Mouse (Mus musculus): ENCODE results near the gene Pafah2. TPM values are rescaled to one million over a fixed set of nuclear protein-coding genes. Genes with fewer than 3 reads are reported as not detected.
A peak's percentile ranks its signal among the peaks of the same experiment; 100 is the strongest.

Gene Pafah2
- total RNA-seq, 2 experiments from 2014 or later = 11.3 to 12.9 TPM

GRCm38 (mm10) chr4:134445489-134445888 is 49.4 kb downstream of the Pafah2 start:
- intact Hi-C loops (cut with DNase I) = no loop called here
- DNase-seq (ENCODE audit: extremely low spot score in 1 of 2, low spot score in 2 of 2) = no peak

- no peak for DNase-seq (ENCODE audit: extremely low spot score in 1 of 2, low spot score in 2 of 2)
- intact Hi-C loops (cut with DNase I) = no loop called here
Measured at GRCm38 (mm10) chr4:134447966-134448365, 51.8 kb downstream of the Pafah2 start.

DNA sequence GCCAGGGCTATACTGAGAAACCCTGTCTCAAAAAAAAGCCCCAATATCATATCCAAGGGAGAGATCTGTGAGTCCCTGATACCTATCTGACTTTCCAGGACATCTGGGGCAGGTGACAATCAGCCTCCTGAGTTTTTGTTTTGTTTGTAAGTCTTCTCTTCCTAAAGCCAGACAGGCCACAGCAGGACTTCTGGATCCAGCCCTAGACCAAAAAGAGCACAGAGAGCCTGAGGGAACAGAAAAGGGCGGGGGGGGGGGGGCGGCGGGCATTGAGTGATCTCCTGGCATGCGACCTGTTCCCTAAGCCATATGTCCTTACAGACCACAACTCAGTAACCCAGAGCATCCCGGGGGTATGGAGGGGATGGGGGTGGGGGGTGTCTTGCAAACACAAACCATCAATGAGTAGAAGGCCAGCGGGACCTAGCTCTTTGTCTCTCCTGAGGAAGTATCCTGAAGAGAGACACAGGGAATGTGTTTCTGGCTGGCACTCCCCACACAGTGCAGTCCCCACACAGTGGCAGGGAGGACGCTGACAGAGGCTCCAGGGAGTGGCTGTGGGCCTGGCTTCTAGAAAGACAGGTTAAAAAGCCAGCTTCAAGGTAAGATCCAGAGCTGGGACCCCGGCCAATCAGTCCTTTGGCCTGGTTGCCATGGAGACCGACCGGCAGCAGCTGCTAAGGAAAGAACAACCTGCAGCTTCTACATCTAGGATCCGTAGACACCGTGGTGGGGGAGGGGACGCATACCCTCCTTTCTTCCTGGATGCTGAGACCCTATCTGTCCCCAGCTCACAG is 53.7 kb downstream of the Pafah2 start:
- peak in 1 of 2 experiments; percentile 68 for DNase-seq (ENCODE audit: extremely low spot score in 1 of 2, low spot score in 2 of 2)
- intact Hi-C loops (cut with DNase I) = no loop called here

DNA sequence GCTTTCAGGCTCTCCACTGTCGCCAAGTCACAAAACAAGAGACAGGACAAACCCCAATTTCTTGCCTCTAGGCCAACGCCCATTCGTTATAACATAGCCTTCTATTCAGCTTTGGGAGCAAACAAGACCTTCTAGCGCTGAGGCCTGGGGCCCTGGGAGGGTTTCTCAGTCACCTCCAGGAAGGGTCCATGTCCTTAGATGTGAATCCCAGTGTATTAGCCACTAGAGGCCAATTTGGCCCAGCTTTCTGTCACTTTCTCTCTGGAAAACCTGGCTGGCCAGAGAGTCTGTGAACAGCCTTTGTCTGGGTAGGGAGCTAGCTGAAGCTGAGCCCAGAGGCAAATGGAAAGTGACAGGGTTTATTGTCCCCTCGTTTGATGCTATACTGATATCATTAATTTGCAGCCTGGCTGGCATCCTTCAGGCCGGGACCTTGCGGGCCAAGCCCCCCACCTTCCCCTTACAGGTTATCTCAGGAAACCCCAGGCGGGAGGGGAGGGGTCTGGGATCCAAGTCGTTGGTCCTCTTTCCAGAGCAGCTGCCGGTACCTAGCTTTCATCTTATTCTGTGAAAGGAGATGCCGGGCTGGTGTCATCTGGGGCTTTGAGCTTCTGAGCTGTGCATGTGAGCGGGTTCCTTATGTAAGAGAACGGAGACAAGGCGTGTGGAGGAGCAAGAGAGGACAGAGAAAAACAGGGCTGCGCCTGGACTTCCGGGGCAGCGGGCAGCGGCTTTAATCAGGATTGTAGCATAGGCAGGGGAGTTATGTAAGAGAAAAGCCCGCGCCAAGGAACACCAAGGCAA is 54.5 kb downstream of the Pafah2 start:
- intact Hi-C loops (cut with DNase I) = no loop called here
- DNase-seq (ENCODE audit: extremely low spot score in 1 of 2, low spot score in 2 of 2) = peak in 1 of 2 experiments; percentile 54

GRCm38 (mm10) chr4:134451484-134451883 is 55.4 kb downstream of the Pafah2 start:
- DNase-seq (ENCODE audit: extremely low spot score in 1 of 2, low spot score in 2 of 2) = no peak

GRCm38 (mm10) chr4:134453619-134454400 is 57.7 kb downstream of the Pafah2 start:
- DNase-seq (ENCODE audit: extremely low spot score in 1 of 2, low spot score in 2 of 2) = peak in 1 of 2 experiments; percentile 67
- intact Hi-C loops (cut with DNase I) = no loop called here

More at GRCm38 (mm10) chr4:134451484-134451883, 55.4 kb downstream of the Pafah2 start:
- intact Hi-C loops (cut with DNase I) = no loop called here

DNA sequence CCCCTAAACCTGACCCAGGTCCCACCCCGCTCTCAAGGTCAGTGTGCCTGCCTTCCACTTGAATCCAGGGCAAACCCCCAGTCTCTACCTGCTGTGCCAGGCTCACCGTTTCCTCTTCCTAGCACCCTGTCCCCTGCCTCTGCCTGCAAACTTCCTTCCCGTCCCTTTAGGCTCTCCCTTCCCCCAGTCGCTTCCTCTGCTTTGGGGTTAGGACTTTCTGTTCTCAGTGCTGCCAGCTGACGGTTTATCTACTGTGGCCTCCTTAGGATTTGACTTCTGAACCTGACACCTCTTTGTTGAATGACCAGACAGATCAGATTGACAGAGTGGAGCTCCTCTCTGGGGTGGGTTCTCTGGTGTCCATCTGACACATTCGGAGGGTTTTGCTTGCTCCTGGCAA is 59.2 kb downstream of the Pafah2 start:
- intact Hi-C loops (cut with DNase I) = no loop called here
- no peak for DNase-seq (ENCODE audit: extremely low spot score in 1 of 2, low spot score in 2 of 2)

DNA sequence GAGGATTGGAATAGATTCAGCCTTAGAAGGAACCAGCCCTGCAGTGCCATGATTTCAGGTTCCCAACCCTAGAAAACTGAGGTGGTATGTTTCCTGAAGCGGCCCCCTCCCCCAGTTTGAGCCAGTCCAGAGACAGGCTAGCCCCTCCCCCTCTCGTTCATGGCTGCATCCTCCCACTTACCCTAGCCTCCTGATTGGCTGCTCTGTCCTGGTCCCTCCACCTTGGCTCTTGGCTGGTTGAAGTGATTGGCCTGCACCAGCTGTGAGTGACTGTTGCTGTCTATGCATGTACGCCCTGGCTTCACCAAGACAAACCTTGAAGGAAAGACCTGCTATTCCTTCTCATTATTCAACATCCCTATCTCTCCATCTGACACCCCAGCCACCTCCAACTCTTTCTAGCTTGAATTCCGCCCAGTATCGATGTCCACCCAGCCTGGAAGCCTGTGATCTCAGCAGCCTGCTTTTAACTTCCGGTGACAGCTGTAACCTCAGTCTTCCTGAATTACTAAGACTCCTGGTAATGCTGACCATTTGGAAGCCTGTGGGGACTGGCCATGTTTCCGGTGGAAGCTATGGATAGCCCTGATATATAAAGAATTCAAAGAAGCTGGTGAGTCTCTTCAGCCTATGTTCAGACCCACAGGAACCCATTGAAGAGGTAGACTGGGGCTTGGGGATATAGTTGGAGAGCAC is 61.2 kb downstream of the Pafah2 start:
- intact Hi-C loops (cut with DNase I) = no loop called here
- DNase-seq (ENCODE audit: extremely low spot score in 1 of 2, low spot score in 2 of 2) = no peak

- DNase-seq (ENCODE audit: extremely low spot score in 1 of 2, low spot score in 2 of 2) = no peak
- intact Hi-C loops (cut with DNase I) = no loop called here
Measured at GRCm38 (mm10) chr4:134458856-134459255, 62.7 kb downstream of the Pafah2 start.

GRCm38 (mm10) chr4:134460277-134460676 is 64.2 kb downstream of the Pafah2 start:
- intact Hi-C loops (cut with DNase I) = no loop called here

GRCm38 (mm10) chr4:134461252-134461651 is 65.1 kb downstream of the Pafah2 start:
- no peak for DNase-seq (ENCODE audit: extremely low spot score in 1 of 2, low spot score in 2 of 2)
- intact Hi-C loops (cut with DNase I) = no loop called here

More at GRCm38 (mm10) chr4:134460277-134460676, 64.2 kb downstream of the Pafah2 start:
- no peak for DNase-seq (ENCODE audit: extremely low spot score in 1 of 2, low spot score in 2 of 2)

GRCm38 (mm10) chr4:134465789-134466188 is 69.7 kb downstream of the Pafah2 start:
- intact Hi-C loops (cut with DNase I) = no loop called here
- DNase-seq (ENCODE audit: extremely low spot score in 1 of 2, low spot score in 2 of 2) = no peak

DNA sequence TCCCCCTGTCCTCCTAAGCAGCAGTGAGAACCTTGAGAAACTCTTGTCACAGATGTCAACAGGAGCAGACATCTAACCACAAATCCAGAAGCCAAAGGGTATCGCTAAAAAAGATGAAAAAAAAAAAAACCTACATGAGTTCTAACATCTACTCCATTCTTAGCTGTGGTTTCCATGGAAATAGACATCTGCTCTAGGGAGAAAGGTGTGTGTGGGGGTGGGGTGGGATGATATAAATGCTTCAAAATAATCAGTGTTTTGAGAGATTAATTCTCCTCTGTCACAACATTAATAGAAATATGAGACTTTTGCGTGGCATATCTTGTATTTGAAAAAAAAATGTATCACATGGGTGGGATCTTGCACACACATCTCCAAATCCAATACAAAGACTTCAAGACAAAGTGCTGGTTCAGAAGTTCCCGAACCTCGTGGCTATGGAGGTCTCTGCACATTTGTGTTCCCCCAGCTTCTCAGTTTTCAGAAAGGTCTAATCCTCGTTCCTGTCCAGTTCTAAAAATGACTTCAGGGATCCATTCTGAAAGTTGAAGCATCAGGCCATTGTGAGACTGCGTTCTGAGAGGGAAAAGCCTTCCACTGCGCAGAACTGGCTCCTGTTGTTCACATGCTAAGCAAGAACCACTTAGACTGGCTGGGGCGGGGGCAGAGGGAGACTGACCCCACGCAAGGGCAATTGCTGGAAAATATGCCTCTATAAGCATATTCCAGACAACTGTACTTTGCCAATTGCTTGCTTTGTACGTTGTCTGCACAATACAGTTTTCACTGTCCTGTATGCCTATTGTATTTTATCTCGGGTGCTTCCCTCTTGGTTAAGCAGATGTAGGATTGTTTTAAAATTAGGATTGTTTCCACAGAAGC is 70.5 kb downstream of the Pafah2 start:
- no peak for DNase-seq (ENCODE audit: extremely low spot score in 1 of 2, low spot score in 2 of 2)
- intact Hi-C loops (cut with DNase I) = no loop called here

DNA sequence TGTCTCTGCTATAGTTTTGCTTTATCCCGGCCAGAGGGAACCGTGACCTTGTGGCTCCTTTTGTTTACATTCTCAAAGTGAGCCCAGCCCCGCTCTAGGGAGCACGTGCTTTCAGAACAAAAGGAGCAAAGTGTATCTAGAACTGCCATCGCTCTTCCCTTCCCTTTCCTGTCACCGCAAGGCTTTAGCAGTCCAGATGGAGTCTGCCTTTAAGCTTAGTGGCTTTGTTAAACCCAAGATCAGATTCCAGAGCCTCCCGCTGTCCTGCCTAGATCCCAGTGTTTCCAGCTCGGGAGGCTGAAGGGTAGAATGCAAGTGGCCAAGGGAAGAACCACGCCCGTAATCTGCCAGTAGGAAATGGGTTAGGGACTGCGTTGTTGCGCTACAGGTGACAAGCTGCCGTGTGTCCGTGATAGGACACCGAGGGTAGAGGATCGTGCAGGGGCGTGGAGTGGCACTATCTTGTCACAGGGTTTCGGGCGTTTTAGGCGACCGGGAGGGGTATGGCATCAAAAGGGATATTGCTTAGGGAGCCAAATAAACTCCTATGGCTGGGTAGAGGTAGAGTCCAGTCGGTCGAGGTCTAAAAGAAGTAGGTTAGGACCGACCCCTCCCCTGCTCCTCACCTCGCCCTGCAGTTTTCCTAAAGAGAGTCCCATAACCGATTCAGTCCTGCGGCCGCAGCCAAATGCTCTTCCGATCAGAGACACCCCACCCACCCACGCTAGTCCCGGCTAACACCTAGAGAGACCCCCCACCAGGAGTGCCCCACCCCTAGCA is 71.5 kb downstream of the Pafah2 start:
- DNase-seq (ENCODE audit: extremely low spot score in 1 of 2, low spot score in 2 of 2) = no peak
- intact Hi-C loops (cut with DNase I) = no loop called here

GRCm38 (mm10) chr4:134468215-134468575 is 72.1 kb downstream of the Pafah2 start, which contains the start of gene Stmn1:
TSS of gene Stmn1 (plus strand) at chr4:134468320.
- peak; percentile 92 to 97 for DNase-seq (ENCODE audit: extremely low spot score in 1 of 2, low spot score in 2 of 2)
- intact Hi-C loops (cut with DNase I) = no loop called here

GRCm38 (mm10) chr4:134468578-134469266 is 72.6 kb downstream of the Pafah2 start:
- peak; percentile 92 to 97 for DNase-seq (ENCODE audit: extremely low spot score in 1 of 2, low spot score in 2 of 2)
- intact Hi-C loops (cut with DNase I) = no loop called here
